Mouse (Mus musculus): ENCODE measurements around the gene Alox8. TPM values are rescaled to one million over a fixed set of nuclear protein-coding genes. Genes with fewer than 3 reads are reported as not detected.

Alox8 gene
- polyA plus RNA-seq, 1 experiment from 2014 or later, result not detected

Other genes starting within 250 kb of the Alox8 start
- gene Arhgef15, start 240.4 kb downstream of the Alox8 start, polyA plus RNA-seq (2014; fragmentation: Nextera tagmentation; extraction: Ambion mirVana), result 4.4 and 4.5 TPM in 2 replicates
- gene Slc25a35, start 229.7 kb downstream of the Alox8 start, polyA plus RNA-seq (2014; fragmentation: Nextera tagmentation; extraction: Ambion mirVana), result 2.0 and 2.4 TPM in 2 replicates
- gene Rangrf, start 222.7 kb downstream of the Alox8 start, polyA plus RNA-seq (2014; fragmentation: Nextera tagmentation; extraction: Ambion mirVana), result 69.2 and 71.2 TPM in 2 replicates
- gene Pfas, start 189.4 kb downstream of the Alox8 start, polyA plus RNA-seq (2014; fragmentation: Nextera tagmentation; extraction: Ambion mirVana), result 34.4 and 34.8 TPM in 2 replicates
- 63.2 and 68.3 TPM in 2 replicates for gene Ctc1, start 181.9 kb downstream of the Alox8 start, polyA plus RNA-seq (2014; fragmentation: Nextera tagmentation; extraction: Ambion mirVana)
- 162 and 175 TPM in 2 replicates for gene Aurkb, start 152.2 kb downstream of the Alox8 start, polyA plus RNA-seq (2014; fragmentation: Nextera tagmentation; extraction: Ambion mirVana)
- 6.4 and 7.7 TPM in 2 replicates for gene Borcs6, start 138.1 kb downstream of the Alox8 start, polyA plus RNA-seq (2014; fragmentation: Nextera tagmentation; extraction: Ambion mirVana)
- 40.4 and 43.1 TPM in 2 replicates for gene Tmem107, start 127.0 kb downstream of the Alox8 start, polyA plus RNA-seq (2014; fragmentation: Nextera tagmentation; extraction: Ambion mirVana)
- gene Vamp2, start 109.4 kb downstream of the Alox8 start, polyA plus RNA-seq (2014; fragmentation: Nextera tagmentation; extraction: Ambion mirVana), result 48.8 and 61.9 TPM in 2 replicates
- 5.5 and 6.5 TPM in 2 replicates for gene Per1, start 102.6 kb downstream of the Alox8 start, polyA plus RNA-seq (2014; fragmentation: Nextera tagmentation; extraction: Ambion mirVana)
- gene Hes7, start 77.4 kb downstream of the Alox8 start, polyA plus RNA-seq (2014; fragmentation: Nextera tagmentation; extraction: Ambion mirVana), result 0.11 TPM in 1 of 2 replicates, not detected in the other
- not detected in 2 replicates for gene 9130213A22Rik, start 75.3 kb downstream of the Alox8 start, polyA plus RNA-seq (2014; fragmentation: Nextera tagmentation; extraction: Ambion mirVana)
- gene Aloxe3, start 71.9 kb downstream of the Alox8 start, polyA plus RNA-seq (2014; fragmentation: Nextera tagmentation; extraction: Ambion mirVana), result 0.25 and 0.88 TPM in 2 replicates
- 0.20 and 0.27 TPM in 2 replicates for gene Alox12b, start 40.9 kb downstream of the Alox8 start, polyA plus RNA-seq (2014; fragmentation: Nextera tagmentation; extraction: Ambion mirVana)
- 0.06 TPM in 1 of 2 replicates, not detected in the other for gene Gucy2e, start 39.2 kb upstream of the Alox8 start, polyA plus RNA-seq (2014; fragmentation: Nextera tagmentation; extraction: Ambion mirVana)
- gene Cntrob, start 125.9 kb upstream of the Alox8 start, polyA plus RNA-seq (2014; fragmentation: Nextera tagmentation; extraction: Ambion mirVana), result 16.9 and 19.3 TPM in 2 replicates
- gene Trappc1, start 126.1 kb upstream of the Alox8 start, polyA plus RNA-seq (2014; fragmentation: Nextera tagmentation; extraction: Ambion mirVana), result 184 and 204 TPM in 2 replicates
- 0.85 and 2.2 TPM in 2 replicates for gene Kcnab3, start 128.4 kb upstream of the Alox8 start, polyA plus RNA-seq (2014; fragmentation: Nextera tagmentation; extraction: Ambion mirVana)
- 23.7 and 25.2 TPM in 2 replicates for gene Rnf227, start 142.6 kb upstream of the Alox8 start, polyA plus RNA-seq (2014; fragmentation: Nextera tagmentation; extraction: Ambion mirVana)
- gene Chd3, start 171.6 kb upstream of the Alox8 start, polyA plus RNA-seq (2014; fragmentation: Nextera tagmentation; extraction: Ambion mirVana), result 48.0 and 52.1 TPM in 2 replicates
- gene Naa38, start 197.6 kb upstream of the Alox8 start, polyA plus RNA-seq (2014; fragmentation: Nextera tagmentation; extraction: Ambion mirVana), result 123 and 135 TPM in 2 replicates
- gene Cyb5d1, start 197.8 kb upstream of the Alox8 start, polyA plus RNA-seq (2014; fragmentation: Nextera tagmentation; extraction: Ambion mirVana), result 33.3 TPM in 2 replicates
- 13.6 and 18.1 TPM in 2 replicates for gene Tmem88, start 200.4 kb upstream of the Alox8 start, polyA plus RNA-seq (2014; fragmentation: Nextera tagmentation; extraction: Ambion mirVana)
- gene Kdm6b, start 215.8 kb upstream of the Alox8 start, polyA plus RNA-seq (2014; fragmentation: Nextera tagmentation; extraction: Ambion mirVana), result 25.9 and 26.2 TPM in 2 replicates

All from embryonic facial prominence, embryonic 11.5 days (tissue).